Mouse (Mus musculus): ENCODE measurements around the gene Olfr427. TPM values are rescaled to one million over a fixed set of nuclear protein-coding genes. Genes with fewer than 3 reads are reported as not detected.

Gene Olfr427
- polyA plus RNA-seq, 1 experiment from 2014 or later, result not detected

DNA sequence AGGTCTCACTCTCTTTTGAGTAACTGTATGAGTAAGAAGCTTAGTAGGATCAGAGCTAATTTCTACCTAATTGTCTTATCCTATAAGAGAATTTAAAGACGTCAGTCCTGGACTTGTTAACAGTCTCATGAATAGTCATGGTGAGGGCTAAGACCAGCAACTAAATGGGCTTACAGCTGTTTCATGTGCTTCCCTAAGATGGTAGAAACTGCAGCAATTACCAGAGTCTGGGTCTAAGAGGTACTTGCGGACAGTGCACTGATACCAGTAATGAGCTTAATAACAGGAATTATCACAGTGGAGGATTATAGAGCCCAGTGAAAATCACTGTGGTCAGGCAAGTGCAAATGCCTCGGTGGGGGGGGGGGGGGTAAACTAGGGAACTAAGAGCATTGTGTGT, 35.3 kb downstream of the Olfr427 start:
- no peak for DNase-seq (ENCODE audit: low spot score)
- Histone ChIP-seq H3K27me3 (ENCODE audit: insufficient read depth, poor library complexity, severe bottlenecking) (no peaks in the 10 kb centered on the region), H3K4me1 (replicated peaks) (no peaks in the 10 kb centered on the region), H3K4me3 (no peak overlapping the region), H3K9me3 (no peaks in the 10 kb centered on the region), H3K27ac (no peak overlapping the region), H3K36me3 (no peaks in the 10 kb centered on the region)
- WGBS, result 70% methylated on average over 3 of the region's 3 CpGs

DNA sequence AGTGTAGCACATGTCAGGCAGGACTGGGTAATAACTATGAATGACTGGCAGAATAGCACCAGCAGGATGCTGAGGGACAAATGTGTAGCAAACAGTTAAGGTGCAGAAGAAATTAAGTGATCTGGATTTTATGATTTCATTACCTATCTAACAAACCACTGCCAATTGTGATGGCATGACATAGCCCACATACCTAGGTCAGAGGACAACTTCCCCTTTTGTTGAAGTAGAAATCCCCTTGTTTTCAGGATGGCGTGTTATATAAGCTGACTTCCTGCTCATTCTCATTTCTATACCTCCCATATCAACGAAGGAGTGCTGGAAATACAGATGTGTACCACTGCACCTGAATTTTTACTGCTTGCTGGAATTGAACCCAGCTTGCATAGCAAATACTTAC, 44.7 kb downstream of the Olfr427 start:
- WGBS, result 77% methylated on average over 2 of the region's 2 CpGs

GRCm38 (mm10) chr1:174146696-174147095, 50.0 kb downstream of the Olfr427 start:
- H3K9me3 ChIP-seq, result no peaks in the 10 kb centered on the region
- H3K4me3 ChIP-seq, result no peak overlapping the region
- no peak for DNase-seq (ENCODE audit: low spot score)
- H3K4me1 ChIP-seq (replicated peaks), result no peaks in the 10 kb centered on the region
- 93% methylated on average over 1 of the region's 1 CpGs for WGBS
- no peaks in the 10 kb centered on the region for H3K27me3 ChIP-seq (ENCODE audit: insufficient read depth, poor library complexity, severe bottlenecking)
- no peaks in the 10 kb centered on the region for H3K36me3 ChIP-seq
- no peak overlapping the region for H3K27ac ChIP-seq

More for the DNA sequence above, 44.7 kb downstream of the Olfr427 start:
- Histone ChIP-seq H3K4me3 (no peak overlapping the region), H3K27ac (no peak overlapping the region), H3K9me3 (no peaks in the 10 kb centered on the region), H3K36me3 (no peaks in the 10 kb centered on the region), H3K4me1 (replicated peaks) (no peaks in the 10 kb centered on the region), H3K27me3 (ENCODE audit: insufficient read depth, poor library complexity, severe bottlenecking) (no peaks in the 10 kb centered on the region)
- no peak for DNase-seq (ENCODE audit: low spot score)

- H3K9me3 ChIP-seq, result no peaks in the 10 kb centered on the region
- no peak for DNase-seq (ENCODE audit: low spot score)
- no peaks in the 10 kb centered on the region for H3K36me3 ChIP-seq
- no peak overlapping the region for H3K4me3 ChIP-seq
- WGBS, result 78% methylated on average over 2 of the region's 2 CpGs
- H3K27me3 ChIP-seq (ENCODE audit: insufficient read depth, poor library complexity, severe bottlenecking), result no peaks in the 10 kb centered on the region
- H3K4me1 ChIP-seq (replicated peaks), result no peaks in the 10 kb centered on the region
- no peak overlapping the region for H3K27ac ChIP-seq
Measured at GRCm38 (mm10) chr1:174149289-174149688, 52.6 kb downstream of the Olfr427 start.

Other genes with a start within 250 kb of the Olfr427 start
- 0.24 TPM in 1 of 2 replicates, not detected in the other for gene Ifi211, start 183.8 kb upstream of the Olfr427 start, polyA plus RNA-seq (2016; fragmentation: Nextera tagmentation; extraction: Ambion mirVana)
- 0.26 TPM in 1 of 2 replicates, not detected in the other for gene Mndal, start 154.4 kb upstream of the Olfr427 start, polyA plus RNA-seq (2016; fragmentation: Nextera tagmentation; extraction: Ambion mirVana)
- gene Ifi203, start 154.2 kb upstream of the Olfr427 start, polyA plus RNA-seq (2016; fragmentation: Nextera tagmentation; extraction: Ambion mirVana), result not detected in 2 replicates
- not detected in 2 replicates for gene Ifi202b, start 114.1 kb upstream of the Olfr427 start, polyA plus RNA-seq (2016; fragmentation: Nextera tagmentation; extraction: Ambion mirVana)
- gene Ifi205, start 65.1 kb upstream of the Olfr427 start, polyA plus RNA-seq (2016; fragmentation: Nextera tagmentation; extraction: Ambion mirVana), result 0.16 TPM in 1 of 2 replicates, not detected in the other
- not detected in 2 replicates for gene Olfr433, start 56.2 kb upstream of the Olfr427 start, polyA plus RNA-seq (2016; fragmentation: Nextera tagmentation; extraction: Ambion mirVana)
- gene Olfr432, start 47.7 kb upstream of the Olfr427 start, polyA plus RNA-seq (2016; fragmentation: Nextera tagmentation; extraction: Ambion mirVana), result not detected in 2 replicates
- gene Olfr430, start 30.3 kb upstream of the Olfr427 start, polyA plus RNA-seq (2016; fragmentation: Nextera tagmentation; extraction: Ambion mirVana), result not detected in 2 replicates
- gene Olfr429, start 12.6 kb upstream of the Olfr427 start, polyA plus RNA-seq (2016; fragmentation: Nextera tagmentation; extraction: Ambion mirVana), result not detected in 2 replicates
- gene Olfr231, start 24.3 kb downstream of the Olfr427 start, polyA plus RNA-seq (2016; fragmentation: Nextera tagmentation; extraction: Ambion mirVana), result not detected in 2 replicates
- gene Olfr424, start 34.6 kb downstream of the Olfr427 start, polyA plus RNA-seq (2016; fragmentation: Nextera tagmentation; extraction: Ambion mirVana), result not detected in 2 replicates
- not detected in 2 replicates for gene Olfr420, start 58.7 kb downstream of the Olfr427 start, polyA plus RNA-seq (2016; fragmentation: Nextera tagmentation; extraction: Ambion mirVana)
- 0.78 and 1.5 TPM in 2 replicates for gene Spta1, start 75.9 kb downstream of the Olfr427 start, polyA plus RNA-seq (2016; fragmentation: Nextera tagmentation; extraction: Ambion mirVana)
- gene Olfr419, start 155.2 kb downstream of the Olfr427 start, polyA plus RNA-seq (2016; fragmentation: Nextera tagmentation; extraction: Ambion mirVana), result not detected in 2 replicates
- not detected in 2 replicates for gene Mptx1, start 233.6 kb downstream of the Olfr427 start, polyA plus RNA-seq (2016; fragmentation: Nextera tagmentation; extraction: Ambion mirVana)

Data from hindbrain, embryonic 10.5 days (tissue).